Mouse (Mus musculus) ES-Bruce4 (cell line): Measurements from ENCODE around the gene Zfp300. TPM values are rescaled to one million over a fixed set of nuclear protein-coding genes. Genes with fewer than 3 reads are reported as not detected.

Experiments used
- H3K27ac ChIP-seq: 2 replicates; pipeline ENCODE4 v1.5.1; 2012; ENCODE audit warnings: low read length, inconsistent platforms; ENCODE audit not compliant: insufficient read depth
- H3K27me3 ChIP-seq: 2 replicates; pipeline ENCODE4 v1.6.1; 2012; ENCODE audit warnings: mild to moderate bottlenecking, low read length, inconsistent platforms; ENCODE audit not compliant: control insufficient read depth, poor library complexity, insufficient read depth, severe bottlenecking
- H3K36me3 ChIP-seq: 2 replicates; pipeline ENCODE4 v1.6.1; 2012; ENCODE audit warnings: inconsistent platforms, mild to moderate bottlenecking, low read length, moderate library complexity; ENCODE audit not compliant: control insufficient read depth, poor library complexity, insufficient read depth, severe bottlenecking
- H3K4me1 ChIP-seq: one replicate; pipeline ENCODE4 v1.8.1; 2011; ENCODE audit warnings: low read length; ENCODE audit not compliant: control insufficient read depth, insufficient read depth
- H3K4me3 ChIP-seq: 2 replicates; pipeline ENCODE4 v1.5.1; 2011; ENCODE audit warnings: low read depth, mild to moderate bottlenecking, low read length
- H3K9ac ChIP-seq: 2 replicates; pipeline ENCODE4 v1.6.1; 2012; ENCODE audit warnings: low read depth, mild to moderate bottlenecking, inconsistent platforms; ENCODE audit not compliant: poor library complexity, severe bottlenecking
- H3K9me3 ChIP-seq: replicated peaks from 2 replicates; pipeline ENCODE4 v1.6.1; 2012; ENCODE audit warnings: mild to moderate bottlenecking, low read length, inconsistent platforms; ENCODE audit not compliant: control insufficient read depth, poor library complexity, insufficient read depth, severe bottlenecking
- CTCF ChIP-seq: IDR thresholded peaks from one replicate; pipeline ENCODE4 v1.8.1; 2011; ENCODE audit warnings: low read depth, low read length
- EP300 ChIP-seq: IDR thresholded peaks from 2 replicates; pipeline ENCODE4 v1.6.1; 2011; ENCODE audit warnings: low read depth, low read length; ENCODE audit not compliant: insufficient read depth
- POLR2A ChIP-seq: IDR thresholded peaks from one replicate; pipeline ENCODE4 v1.8.1; 2011; ENCODE audit warnings: low read length; ENCODE audit not compliant: insufficient read depth
- polyA plus RNA-seq: library from polyadenylated mRNA; stranded (reverse); fragments of >200 nt; gene quantifications from 2 replicates; pipeline ENCODE4 v1.2.4, GENCODE M21; 2011; ENCODE audit warnings: low read depth; ENCODE audit not compliant: missing spikeins, insufficient read depth, insufficient read length

Gene Zfp300
- polyA plus RNA-seq, 1 experiment: not detected

DNA sequence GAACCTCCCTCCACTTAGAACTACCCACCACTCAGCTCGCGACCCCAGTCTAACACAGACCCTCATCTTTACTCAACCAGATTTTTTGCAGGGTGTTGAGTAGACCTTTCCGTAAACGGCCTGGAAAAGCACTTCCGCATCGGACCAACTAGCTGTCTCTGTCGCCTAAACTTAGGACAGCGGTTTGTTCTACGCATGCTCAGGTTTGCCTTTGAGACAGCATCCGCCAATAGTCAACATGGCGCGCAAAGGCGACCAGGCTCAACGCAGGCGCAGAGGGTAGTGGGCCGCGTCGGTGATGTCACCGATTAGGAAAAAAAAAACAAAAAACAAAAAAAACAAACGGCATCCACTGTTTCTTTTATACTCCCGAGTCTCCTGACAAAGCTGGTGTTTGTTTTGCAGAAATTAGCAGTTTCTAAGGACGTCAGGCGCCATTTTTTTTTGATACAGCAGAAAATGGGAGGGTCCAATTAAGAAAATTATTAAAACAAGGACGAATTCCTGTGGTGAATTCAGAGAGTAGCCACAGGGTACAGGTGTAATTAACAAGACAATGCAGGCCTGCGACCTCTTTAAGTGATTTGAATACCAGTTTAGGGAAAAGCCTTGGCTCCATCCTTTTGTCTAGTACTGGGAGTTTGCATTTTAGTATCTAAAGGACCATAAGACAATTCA, 27.3 kb downstream of the Zfp300 start, which contains the start of gene Zfp182:
Gene Zfp182 (minus strand): TSS at position 451 of the 678 bp plus-strand sequence.
- H3K4me3 ChIP-seq: peak within 1 kb of the TSS; percentile 100
- no peaks in the 10 kb centered on the region for H3K4me1 ChIP-seq
- H3K27me3 ChIP-seq: no peaks in the 10 kb centered on the region
- H3K27ac ChIP-seq: peak within 1 kb of the TSS; percentile 82
- H3K9ac ChIP-seq: peak within 1 kb of the TSS; percentile 68
- no peaks in the 10 kb centered on the region for H3K9me3 ChIP-seq
- no peak for TF ChIP-seq POLR2A
- TF ChIP-seq CTCF: no peak
- no peak for TF ChIP-seq EP300
- no peaks in the 10 kb centered on the region for H3K36me3 ChIP-seq

DNA sequence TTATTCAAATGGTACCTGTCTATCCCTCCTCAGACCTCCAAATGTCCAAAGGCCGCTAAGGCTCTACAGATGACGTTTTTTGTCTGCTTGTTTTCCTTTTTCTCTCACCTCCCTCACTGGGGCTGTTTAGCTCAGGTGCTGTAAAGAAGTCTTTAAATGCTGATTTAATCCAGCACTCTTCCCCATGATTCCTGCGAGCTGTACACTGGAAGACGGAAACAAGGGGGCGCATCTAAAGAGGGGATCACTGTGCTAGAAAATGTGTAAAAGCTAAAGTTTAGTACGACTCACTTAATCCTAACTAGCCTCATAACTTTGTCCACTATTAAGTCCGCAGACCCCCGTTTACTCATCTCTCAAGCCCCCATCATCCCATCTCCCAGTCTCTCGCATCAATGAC, 27.9 kb downstream of the Zfp300 start:
- no peaks in the 10 kb centered on the region for H3K27me3 ChIP-seq
- TF ChIP-seq POLR2A: no peak
- TF ChIP-seq EP300: no peak
- TF ChIP-seq CTCF: no peak
- peak overlapping the region; percentile 82 for H3K27ac ChIP-seq
- H3K9me3 ChIP-seq: no peaks in the 10 kb centered on the region
- no peaks in the 10 kb centered on the region for H3K4me1 ChIP-seq
- peak overlapping the region; percentile 68 for H3K9ac ChIP-seq
- H3K4me3 ChIP-seq: peak overlapping the region; percentile 100
- H3K36me3 ChIP-seq: no peaks in the 10 kb centered on the region

Other genes starting within 250 kb of the Zfp300 start
- gene Timp1, start 219.4 kb downstream of the Zfp300 start, polyA plus RNA-seq: 34.6 and 40.8 TPM in 2 replicates
- gene Syn1, start 168.5 kb downstream of the Zfp300 start, polyA plus RNA-seq: 4.7 and 4.9 TPM in 2 replicates
- gene Cfp, start 158.0 kb downstream of the Zfp300 start, polyA plus RNA-seq: 3.5 and 5.2 TPM in 2 replicates
- 20.2 and 20.5 TPM in 2 replicates for gene Elk1, start 138.9 kb downstream of the Zfp300 start, polyA plus RNA-seq
- 33.7 and 41.9 TPM in 2 replicates for gene Uxt, start 127.5 kb downstream of the Zfp300 start, polyA plus RNA-seq
- gene Zfp182, start 27.2 kb downstream of the Zfp300 start, polyA plus RNA-seq: 13.4 and 13.7 TPM in 2 replicates
- not detected in 2 replicates for gene Spaca5, start 21.1 kb downstream of the Zfp300 start, polyA plus RNA-seq
- gene Ssxa1, start 26.3 kb upstream of the Zfp300 start, polyA plus RNA-seq: not detected in 2 replicates
- gene Gm21876, start 86.1 kb upstream of the Zfp300 start, polyA plus RNA-seq: not detected in 2 replicates